Mouse (Mus musculus) central nervous system, embryonic 14 days (tissue): ENCODE data around the gene Olfr1080. TPM values are rescaled to one million over a fixed set of nuclear protein-coding genes. Genes with fewer than 3 reads are reported as not detected.

Experiments
- polyA plus RNA-seq: library from polyadenylated mRNA; depleted of rRNA; stranded (reverse); fragments of >200 nt; gene quantifications from 2 replicates; pipeline ENCODE4 v1.2.3, GENCODE M21; 2012; rRNA removed

The Olfr1080 gene
- polyA plus RNA-seq = not detected in 2 replicates

GRCm38 (mm10) chr2:86558135-86558534 lies at the start of gene Olfr1080:
Olfr1080 (minus strand) TSS chr2:86558235.

GRCm38 (mm10) chr2:86598866-86599265 lies 40.8 kb upstream of the Olfr1080 start, which contains the start of gene Olfr1082:
Olfr1082 (minus strand) TSS chr2:86598966.

GRCm38 (mm10) chr2:86542380-86542779 lies 15.7 kb downstream of the Olfr1080 start, which contains the start of gene Olfr1079:
Olfr1079 (minus strand) TSS chr2:86542480.

GRCm38 (mm10) chr2:86508161-86508560 lies 49.9 kb downstream of the Olfr1080 start, which contains the start of gene Olfr1076:
Olfr1076 (plus strand) TSS chr2:86508461.

Other genes starting within 250 kb of the Olfr1080 start
- gene Olfr1053, start 243.0 kb downstream of the Olfr1080 start, polyA plus RNA-seq = not detected in 2 replicates
- gene Olfr1054, start 222.8 kb downstream of the Olfr1080 start, polyA plus RNA-seq = not detected in 2 replicates
- gene Olfr1055, start 208.0 kb downstream of the Olfr1080 start, polyA plus RNA-seq = not detected in 2 replicates
- gene Olfr1056, start 195.8 kb downstream of the Olfr1080 start, polyA plus RNA-seq = not detected in 2 replicates
- gene Olfr1057, start 179.8 kb downstream of the Olfr1080 start, polyA plus RNA-seq = not detected in 2 replicates
- gene Olfr1058, start 169.7 kb downstream of the Olfr1080 start, polyA plus RNA-seq = not detected in 2 replicates
- not detected in 2 replicates for gene Olfr1061, start 144.2 kb downstream of the Olfr1080 start, polyA plus RNA-seq
- not detected in 2 replicates for gene Olfr1062, start 131.5 kb downstream of the Olfr1080 start, polyA plus RNA-seq
- gene Olfr1065, start 107.6 kb downstream of the Olfr1080 start, polyA plus RNA-seq = not detected in 2 replicates
- gene Olfr1066, start 102.0 kb downstream of the Olfr1080 start, polyA plus RNA-seq = not detected in 2 replicates
- not detected in 2 replicates for gene Olfr228, start 70.8 kb downstream of the Olfr1080 start, polyA plus RNA-seq
- gene Olfr1076, start 49.8 kb downstream of the Olfr1080 start, polyA plus RNA-seq = not detected in 2 replicates
- not detected in 2 replicates for gene Olfr1079, start 15.8 kb downstream of the Olfr1080 start, polyA plus RNA-seq
- gene Olfr1082, start 40.7 kb upstream of the Olfr1080 start, polyA plus RNA-seq = not detected in 2 replicates
- not detected in 2 replicates for gene Olfr1084, start 81.5 kb upstream of the Olfr1080 start, polyA plus RNA-seq
- gene Olfr1085, start 103.8 kb upstream of the Olfr1080 start, polyA plus RNA-seq = not detected in 2 replicates
- not detected in 2 replicates for gene Olfr1086, start 121.9 kb upstream of the Olfr1080 start, polyA plus RNA-seq
- gene Olfr1087, start 140.2 kb upstream of the Olfr1080 start, polyA plus RNA-seq = not detected in 2 replicates
- not detected in 2 replicates for gene Olfr1089, start 175.5 kb upstream of the Olfr1080 start, polyA plus RNA-seq
- gene Olfr1090, start 200.8 kb upstream of the Olfr1080 start, polyA plus RNA-seq = not detected in 2 replicates
- gene Olfr1093, start 224.2 kb upstream of the Olfr1080 start, polyA plus RNA-seq = not detected in 2 replicates